Mouse (Mus musculus): ENCODE measurements around the gene Pabpc4. TPM values are rescaled to one million over a fixed set of nuclear protein-coding genes. Genes with fewer than 3 reads are reported as not detected.
"Not testable (repeated sequence)": the region's sequence is repeated elsewhere in the genome, so short reads cannot be mapped to it uniquely, and the experiment has no call there.

Gene Pabpc4
- polyA plus RNA-seq, 1 experiment from 2014 or later, result 49.0 TPM

GRCm38 (mm10) chr4:123292390-123292789 lies 30.2 kb downstream of the Pabpc4 start:
- ATAC-seq (ENCODE audit: insufficient read depth, low FRiP score, low read depth), result no peak
- Histone ChIP-seq H3K9ac (no peak overlapping the region), H3K27ac (no peak overlapping the region), H3K27me3 (replicated peaks) (no peaks in the 10 kb centered on the region), H3K4me2 (no peak overlapping the region), H3K9me3 (no peaks in the 10 kb centered on the region), H3K36me3 (peaks cover 82% of the 10 kb centered on the region), H3K4me1 (no peaks in the 10 kb centered on the region), H3K4me3 (replicated peaks) (no peak overlapping the region)
- 86% methylated on average over 3 of the region's 3 CpGs for WGBS

- H3K4me2 ChIP-seq, result no peak overlapping the region
- 81% methylated on average over 7 of the region's 7 CpGs for WGBS
- H3K4me1 ChIP-seq, result no peaks in the 10 kb centered on the region
- H3K9me3 ChIP-seq, result no peaks in the 10 kb centered on the region
- no peak overlapping the region for H3K4me3 ChIP-seq (replicated peaks)
- H3K36me3 ChIP-seq, result peaks cover 80% of the 10 kb centered on the region
- ATAC-seq (ENCODE audit: insufficient read depth, low FRiP score, low read depth), result no peak
- H3K9ac ChIP-seq, result no peak overlapping the region
- no peak overlapping the region for H3K27ac ChIP-seq
- H3K27me3 ChIP-seq (replicated peaks), result no peaks in the 10 kb centered on the region
These were observed 30.8 kb downstream of the Pabpc4 start for GRCm38 (mm10) chr4:123292989-123293388.

DNA sequence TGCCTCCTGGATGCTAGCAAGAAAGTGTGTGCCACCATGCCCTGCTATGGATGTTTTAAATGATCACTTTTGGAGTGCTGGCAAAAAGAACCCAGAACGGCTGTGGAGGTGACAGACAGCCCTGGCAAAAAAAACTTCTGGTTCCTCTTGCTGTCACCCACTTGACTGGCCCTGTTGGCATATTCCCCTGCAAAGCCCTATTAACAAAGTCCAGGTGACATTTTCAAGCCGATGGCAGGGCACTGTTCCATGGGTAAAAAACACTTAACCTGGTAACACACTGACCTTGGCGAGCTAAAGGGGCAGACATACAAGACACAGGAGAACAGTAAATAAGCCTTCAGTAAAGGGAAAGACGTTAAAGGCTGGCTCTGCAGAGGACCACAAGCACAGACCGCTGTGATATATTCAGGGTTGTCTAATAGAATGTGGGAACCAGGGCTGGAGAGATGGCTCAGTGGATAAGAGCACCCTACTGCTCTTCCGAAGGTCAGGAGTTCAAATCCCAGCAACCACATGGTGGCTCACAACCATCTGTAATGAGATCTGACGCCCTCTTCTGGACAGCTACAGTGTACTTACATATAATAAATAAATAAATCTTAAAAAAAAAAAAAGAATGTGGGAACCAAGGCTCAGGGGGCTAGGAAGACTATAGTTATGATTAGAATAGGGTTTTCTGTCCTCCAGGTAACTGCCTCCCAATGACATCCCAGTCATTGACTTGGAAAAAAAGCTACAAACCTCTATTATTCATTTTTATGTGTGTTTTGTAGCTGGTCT lies 31.7 kb downstream of the Pabpc4 start:
- peaks cover 78% of the 10 kb centered on the region for H3K36me3 ChIP-seq
- no peaks in the 10 kb centered on the region for H3K9me3 ChIP-seq
- WGBS, result 75% methylated on average over 7 of the region's 7 CpGs
- H3K4me2 ChIP-seq, result no peak overlapping the region
- H3K4me1 ChIP-seq, result no peaks in the 10 kb centered on the region
- H3K4me3 ChIP-seq (replicated peaks), result no peak overlapping the region
- no peak overlapping the region for H3K9ac ChIP-seq
- no peak overlapping the region for H3K27ac ChIP-seq
- no peaks in the 10 kb centered on the region for H3K27me3 ChIP-seq (replicated peaks)
- ATAC-seq (ENCODE audit: insufficient read depth, low FRiP score, low read depth), result no peak

DNA sequence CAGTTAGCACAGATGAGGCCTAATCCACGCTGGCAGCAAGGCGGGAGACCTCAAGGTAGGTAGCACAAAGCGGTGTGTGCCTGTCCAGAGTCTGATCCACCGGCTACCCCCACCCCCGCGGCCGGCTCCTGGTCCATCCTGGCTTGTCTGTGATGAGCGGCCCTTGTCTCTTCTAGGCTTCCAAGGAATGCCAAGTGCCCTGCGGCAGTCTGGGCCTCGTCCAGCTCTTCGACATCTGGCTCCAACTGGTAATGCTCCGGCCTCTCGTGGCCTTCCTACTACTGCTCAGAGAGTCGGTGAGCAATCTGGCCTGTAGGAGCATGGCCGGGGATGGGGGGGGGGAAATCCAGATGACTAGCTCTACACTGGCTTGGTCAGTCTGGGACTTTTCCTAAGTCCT lies 32.9 kb downstream of the Pabpc4 start:
- H3K4me3 ChIP-seq (replicated peaks); H3K9me3 ChIP-seq; H3K4me2 ChIP-seq; H3K9ac ChIP-seq; ATAC-seq (ENCODE audit: insufficient read depth, low FRiP score, low read depth); H3K4me1 ChIP-seq; H3K27ac ChIP-seq; H3K27me3 ChIP-seq (replicated peaks): not testable (repeated sequence)
- WGBS, result 89% methylated on average over 15 of the region's 15 CpGs
- H3K36me3 ChIP-seq, result peaks cover 78% of the 10 kb centered on the region

DNA sequence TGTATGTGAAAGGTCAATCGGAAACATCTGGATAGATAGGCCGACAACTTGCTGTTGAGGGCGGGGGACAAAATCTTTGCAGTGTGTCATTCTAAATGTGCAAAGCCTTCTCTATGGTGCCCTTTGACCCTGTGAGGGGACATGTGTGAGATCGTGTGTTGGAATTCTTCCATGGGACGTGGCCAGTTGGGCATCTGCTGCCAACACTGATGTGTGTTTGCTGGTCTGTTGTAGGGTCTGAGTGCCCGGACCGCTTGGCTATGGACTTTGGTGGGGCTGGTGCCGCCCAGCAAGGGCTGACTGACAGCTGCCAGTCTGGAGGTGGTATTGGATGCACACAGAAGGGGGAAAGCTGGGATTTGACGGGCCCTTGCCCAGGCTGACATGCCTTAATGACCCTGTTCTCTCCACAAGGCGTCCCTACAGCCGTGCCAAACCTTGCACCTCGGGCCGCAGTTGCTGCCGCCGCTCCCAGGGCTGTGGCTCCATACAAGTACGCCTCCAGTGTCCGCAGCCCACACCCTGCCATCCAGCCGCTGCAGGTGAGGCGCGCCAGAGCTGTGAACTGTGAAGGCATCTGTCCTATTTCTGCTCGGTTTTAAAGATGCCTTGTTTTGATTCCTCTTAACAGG lies 33.5 kb downstream of the Pabpc4 start:
- Histone ChIP-seq H3K27me3 (replicated peaks) (no peaks in the 10 kb centered on the region), H3K4me2 (no peak overlapping the region), H3K27ac (no peak overlapping the region), H3K4me3 (replicated peaks) (no peak overlapping the region), H3K9me3 (no peaks in the 10 kb centered on the region), H3K4me1 (no peaks in the 10 kb centered on the region), H3K9ac (no peak overlapping the region), H3K36me3 (peaks cover 80% of the 10 kb centered on the region)
- WGBS, result 90% methylated on average over 21 of the region's 21 CpGs
- 0 out of 2 replicates have a peak, but pooled peaks have one; percentile 8 for ATAC-seq (ENCODE audit: insufficient read depth, low FRiP score, low read depth)

DNA sequence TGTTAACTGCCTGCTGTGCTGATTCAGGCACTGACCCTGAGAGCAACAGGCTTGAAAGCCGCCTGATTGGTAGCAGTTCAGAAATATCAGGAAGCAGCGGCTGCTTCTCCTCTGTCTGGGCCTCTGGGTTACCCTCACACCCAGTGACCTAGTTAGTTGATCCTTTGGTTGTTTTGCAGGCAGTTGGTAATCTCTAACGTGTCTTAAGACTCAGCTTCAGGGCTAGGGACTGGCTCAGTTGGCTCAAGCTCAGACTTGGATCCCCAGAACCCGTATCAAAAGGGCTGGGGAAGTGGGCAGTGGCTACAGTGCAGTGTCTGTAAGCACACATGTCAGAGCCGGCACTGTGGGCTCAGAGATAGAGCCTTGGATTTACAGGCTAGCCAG lies 34.0 kb downstream of the Pabpc4 start:
- H3K4me2 ChIP-seq, result no peak overlapping the region
- H3K4me3 ChIP-seq (replicated peaks), result no peak overlapping the region
- no peak for ATAC-seq (ENCODE audit: insufficient read depth, low FRiP score, low read depth)
- no peaks in the 10 kb centered on the region for H3K27me3 ChIP-seq (replicated peaks)
- H3K36me3 ChIP-seq, result peaks cover 77% of the 10 kb centered on the region
- H3K9ac ChIP-seq, result no peak overlapping the region
- no peak overlapping the region for H3K27ac ChIP-seq
- 84% methylated on average over 5 of the region's 5 CpGs for WGBS
- H3K4me1 ChIP-seq, result no peaks in the 10 kb centered on the region
- no peaks in the 10 kb centered on the region for H3K9me3 ChIP-seq

DNA sequence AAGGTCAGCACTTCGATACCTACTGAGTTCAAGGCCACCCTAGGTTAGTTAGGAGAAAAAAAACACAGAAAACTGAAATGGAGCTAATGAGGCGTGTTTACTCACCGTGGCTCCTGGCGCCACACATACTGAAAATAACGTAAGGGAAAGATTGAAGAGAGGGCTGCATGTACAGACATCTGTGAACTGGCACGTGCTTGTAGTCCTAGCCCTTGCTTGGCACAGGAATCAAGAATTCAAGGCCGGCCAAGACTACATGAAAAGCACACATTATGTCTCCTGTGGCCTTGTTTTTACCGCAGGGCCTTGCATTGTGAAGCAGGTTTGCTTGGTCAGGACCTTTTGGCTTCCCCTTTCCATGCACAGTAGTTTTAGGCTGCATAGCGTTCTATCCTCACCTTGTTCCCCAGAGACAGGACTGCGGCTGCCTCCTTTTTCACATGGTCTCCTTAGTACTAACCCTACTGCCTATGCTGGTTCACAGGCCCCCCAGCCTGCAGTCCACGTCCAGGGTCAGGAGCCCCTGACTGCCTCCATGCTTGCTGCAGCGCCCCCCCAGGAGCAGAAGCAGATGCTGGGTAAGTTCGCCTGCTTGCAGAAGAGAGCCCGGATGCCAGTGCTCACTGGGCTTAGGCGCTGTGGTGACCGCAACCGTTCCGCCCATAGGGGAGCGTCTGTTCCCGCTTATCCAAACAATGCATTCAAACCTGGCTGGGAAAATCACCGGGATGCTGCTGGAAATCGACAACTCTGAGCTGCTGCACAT lies 35.2 kb downstream of the Pabpc4 start:
- H3K9ac ChIP-seq, result no peak overlapping the region
- 91% methylated on average over 22 of the region's 22 CpGs for WGBS
- no peaks in the 10 kb centered on the region for H3K4me1 ChIP-seq
- no peak overlapping the region for H3K4me3 ChIP-seq (replicated peaks)
- H3K36me3 ChIP-seq, result peaks cover 70% of the 10 kb centered on the region
- H3K4me2 ChIP-seq, result no peak overlapping the region
- no peaks in the 10 kb centered on the region for H3K9me3 ChIP-seq
- H3K27me3 ChIP-seq (replicated peaks), result no peaks in the 10 kb centered on the region
- H3K27ac ChIP-seq, result no peak overlapping the region
- no peak for ATAC-seq (ENCODE audit: insufficient read depth, low FRiP score, low read depth)

DNA sequence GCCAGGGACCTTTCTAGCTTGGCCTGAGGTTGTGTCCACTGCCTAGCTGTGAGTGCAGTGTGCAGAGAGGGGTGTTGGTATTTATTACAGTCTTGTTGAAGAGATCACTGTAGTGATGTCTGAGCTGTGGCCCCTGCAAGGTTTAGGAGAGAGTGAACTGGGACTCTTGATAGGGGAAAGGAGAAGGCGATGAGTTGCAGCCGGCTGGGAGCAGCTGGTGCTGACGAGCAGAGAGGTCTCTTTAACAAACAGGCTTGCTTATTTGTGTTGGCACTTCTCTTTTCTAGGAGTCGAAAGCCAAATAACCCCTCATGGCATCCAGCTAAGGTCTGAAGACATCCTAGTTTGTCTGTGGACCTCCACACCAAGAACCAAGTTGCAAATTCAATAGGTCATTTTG lies 36.1 kb downstream of the Pabpc4 start:
- no peak overlapping the region for H3K4me2 ChIP-seq
- WGBS, result 86% methylated on average over 4 of the region's 4 CpGs
- H3K27ac ChIP-seq, result no peak overlapping the region
- no peak overlapping the region for H3K9ac ChIP-seq
- no peak for ATAC-seq (ENCODE audit: insufficient read depth, low FRiP score, low read depth)
- H3K4me1 ChIP-seq, result no peaks in the 10 kb centered on the region
- H3K27me3 ChIP-seq (replicated peaks), result no peaks in the 10 kb centered on the region
- H3K9me3 ChIP-seq, result no peaks in the 10 kb centered on the region
- H3K4me3 ChIP-seq (replicated peaks), result no peak overlapping the region
- peaks cover 70% of the 10 kb centered on the region for H3K36me3 ChIP-seq

- H3K27me3 ChIP-seq (replicated peaks), result no peaks in the 10 kb centered on the region
- H3K9me3 ChIP-seq, result no peaks in the 10 kb centered on the region
- peaks cover 70% of the 10 kb centered on the region for H3K36me3 ChIP-seq
- no peak overlapping the region for H3K9ac ChIP-seq
- 95% methylated on average over 11 of the region's 11 CpGs for WGBS
- H3K27ac ChIP-seq, result no peak overlapping the region
- H3K4me3 ChIP-seq (replicated peaks), result no peak overlapping the region
- no peaks in the 10 kb centered on the region for H3K4me1 ChIP-seq
- no peak for ATAC-seq (ENCODE audit: insufficient read depth, low FRiP score, low read depth)
- H3K4me2 ChIP-seq, result no peak overlapping the region
These were observed 37.0 kb downstream of the Pabpc4 start for GRCm38 (mm10) chr4:123298980-123299670.

DNA sequence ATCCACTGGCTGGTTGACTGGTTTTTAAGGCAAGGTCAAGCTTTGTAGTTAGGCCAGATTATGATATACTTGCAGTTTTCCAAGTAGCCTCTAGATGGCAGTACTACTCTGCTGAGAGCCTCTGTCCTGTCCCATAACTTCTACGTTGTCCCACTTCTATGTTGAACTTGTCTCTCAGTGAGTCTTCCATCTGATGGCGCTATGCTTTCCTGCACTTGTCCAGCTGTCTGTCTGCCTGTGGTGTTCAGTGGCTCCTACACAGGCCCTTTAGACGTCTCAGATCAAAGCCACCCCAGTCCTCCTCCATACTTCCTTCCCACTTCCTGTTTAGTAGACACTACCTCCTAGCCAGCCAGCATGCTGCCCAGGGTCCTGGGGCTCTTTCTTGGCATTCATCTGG lies 43.6 kb downstream of the Pabpc4 start:
- peak; percentile 53; the same call in 1 of the 2 replicates for ATAC-seq (ENCODE audit: insufficient read depth, low FRiP score, low read depth)
- no peak overlapping the region for H3K27ac ChIP-seq
- 25% methylated on average over 3 of the region's 3 CpGs for WGBS
- no peak overlapping the region for H3K4me3 ChIP-seq (replicated peaks)
- peaks cover 17% of the 10 kb centered on the region; the same call in 1 of the 2 replicates for H3K36me3 ChIP-seq
- H3K4me2 ChIP-seq, result no peak overlapping the region
- H3K9ac ChIP-seq, result no peak overlapping the region
- no peaks in the 10 kb centered on the region for H3K9me3 ChIP-seq
- H3K27me3 ChIP-seq (replicated peaks), result no peaks in the 10 kb centered on the region
- no peaks in the 10 kb centered on the region for H3K4me1 ChIP-seq

- Histone ChIP-seq H3K4me3 (replicated peaks) (no peak overlapping the region), H3K9me3 (no peaks in the 10 kb centered on the region), H3K27me3 (replicated peaks) (no peaks in the 10 kb centered on the region), H3K36me3 (peaks cover 15% of the 10 kb centered on the region; the same call in 1 of the 2 replicates), H3K9ac (no peak overlapping the region), H3K4me2 (no peak overlapping the region), H3K4me1 (no peaks in the 10 kb centered on the region), H3K27ac (no peak overlapping the region)
- 89% methylated on average over 10 of the region's 10 CpGs for WGBS
- no peak for ATAC-seq (ENCODE audit: insufficient read depth, low FRiP score, low read depth)
These were observed 44.8 kb downstream of the Pabpc4 start for GRCm38 (mm10) chr4:123306999-123307398.
